Mouse (Mus musculus): ENCODE results near the gene Spem2.

Gene Spem2

DNA sequence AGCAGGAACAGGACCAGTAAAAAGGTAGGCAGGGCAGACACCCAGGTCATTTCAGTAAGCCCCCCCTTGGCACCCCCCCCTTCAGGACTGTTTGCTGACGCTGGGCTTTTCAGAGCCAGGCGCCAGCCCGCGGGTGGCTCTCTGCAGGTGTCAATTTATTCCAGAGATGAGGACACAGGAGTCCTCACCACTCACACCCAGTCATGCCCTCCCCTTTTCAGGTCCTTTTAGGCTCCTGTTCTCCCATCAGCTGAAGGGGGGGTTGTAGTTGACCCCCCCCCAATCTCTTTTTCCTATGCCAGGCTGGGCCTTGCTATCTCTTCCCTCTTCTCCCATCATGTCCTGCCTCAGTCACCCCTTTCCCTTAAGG is 17.7 kb upstream of the Spem2 start:
- DNase-seq (ENCODE audit: extremely low spot score, low read depth, low spot score), result no peak

DNA sequence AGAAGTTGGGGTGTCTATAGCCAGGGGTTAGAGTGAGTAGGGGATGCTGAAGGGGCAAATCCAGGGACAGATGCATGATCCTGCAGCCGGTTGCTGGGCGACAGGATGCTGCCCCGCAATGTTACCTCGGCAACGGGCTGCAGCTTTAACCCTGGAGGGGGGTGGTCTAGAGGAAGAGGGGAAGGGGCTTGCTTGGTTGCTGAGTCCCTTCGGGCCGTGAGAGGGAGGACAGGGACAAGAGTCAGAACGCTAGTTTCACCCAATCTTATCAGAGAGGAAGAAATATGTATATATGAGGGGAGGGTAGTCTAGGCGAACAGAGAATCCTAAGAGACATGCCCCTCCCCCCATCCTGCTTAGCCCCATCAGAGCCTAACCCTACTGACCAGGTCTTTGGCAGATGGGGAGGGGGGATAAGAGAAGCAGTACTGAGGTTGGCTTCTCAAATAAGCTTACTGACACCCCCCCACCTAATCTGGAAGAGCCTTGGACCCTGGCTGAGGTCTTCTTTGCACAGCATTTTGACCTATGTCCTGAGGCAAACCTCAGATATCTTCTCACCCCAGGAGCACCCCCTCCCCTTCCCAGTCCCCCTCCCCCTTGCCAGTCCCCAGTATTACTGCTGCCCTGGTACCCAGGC is 17.2 kb upstream of the Spem2 start:
- no peak for DNase-seq (ENCODE audit: extremely low spot score, low read depth, low spot score)

DNA sequence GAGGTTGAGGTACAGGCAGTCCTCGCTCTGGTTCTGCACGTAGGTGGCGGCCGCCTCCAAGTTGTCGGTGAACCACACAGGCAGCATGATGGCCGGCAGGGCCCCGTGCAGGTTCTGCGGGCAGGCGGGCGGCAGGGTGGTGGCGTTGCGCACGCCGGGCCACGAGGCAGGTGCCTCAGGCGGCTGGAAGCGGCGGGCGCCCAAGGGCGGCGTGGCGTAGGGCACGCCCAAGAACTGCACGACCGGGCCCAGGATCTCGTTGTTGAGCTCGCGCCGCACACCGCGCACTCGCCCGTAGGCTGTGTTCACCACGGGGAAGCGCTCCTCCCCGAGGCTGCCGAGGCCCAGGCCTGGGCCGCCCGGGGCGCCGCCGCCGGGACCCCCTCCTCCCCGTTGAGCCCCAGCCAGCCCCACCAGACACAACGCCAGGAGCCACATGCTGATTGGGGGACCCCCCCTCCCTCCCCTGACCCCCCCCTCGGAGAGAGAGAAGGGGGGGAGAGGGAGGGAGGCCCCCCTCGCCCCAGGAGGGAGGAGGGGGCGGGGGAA is 15.8 kb upstream of the Spem2 start:
- no peak for DNase-seq (ENCODE audit: extremely low spot score, low read depth, low spot score)

DNA sequence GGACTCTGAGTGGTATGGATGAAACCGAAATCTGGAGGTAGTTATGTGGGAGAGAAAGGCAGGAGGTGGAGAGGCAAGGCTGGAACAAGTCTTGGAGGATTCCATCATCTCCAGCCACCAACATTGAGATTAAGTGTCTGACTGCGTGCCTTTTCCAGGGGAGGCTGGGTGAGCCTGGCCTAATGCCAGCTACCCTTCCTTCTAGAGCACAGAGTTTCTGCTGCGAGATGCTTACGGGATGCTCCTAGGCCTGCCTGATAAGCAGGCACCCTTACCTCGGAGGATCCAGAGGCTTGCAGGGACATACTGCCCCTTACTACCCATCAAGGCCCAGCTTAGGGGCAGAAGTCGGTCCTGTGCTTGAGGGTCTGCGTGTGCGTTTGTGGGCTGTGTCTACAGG is 15.3 kb upstream of the Spem2 start:
- no peak for DNase-seq (ENCODE audit: extremely low spot score, low read depth, low spot score)

DNA sequence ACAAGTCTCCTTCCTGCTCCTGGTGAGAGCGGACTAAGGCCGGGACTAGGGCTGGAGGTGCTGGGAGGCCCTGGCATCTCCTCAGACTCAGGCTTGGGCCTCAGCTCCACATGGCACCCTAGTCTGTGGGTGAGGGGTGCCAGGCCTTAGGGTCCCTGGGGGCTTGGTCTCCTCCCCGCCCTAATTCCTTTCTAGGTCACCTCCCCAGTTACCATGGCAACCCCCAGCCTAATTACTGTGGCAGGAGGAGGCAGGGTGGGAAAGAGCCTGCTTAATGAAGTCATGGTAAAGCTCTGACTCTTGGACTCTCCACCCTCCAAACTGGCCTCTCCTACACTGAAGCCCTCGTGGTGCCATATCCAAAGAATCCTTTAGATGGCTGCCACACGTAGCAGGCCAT is 10.6 kb upstream of the Spem2 start:
- no peak for DNase-seq (ENCODE audit: extremely low spot score, low read depth, low spot score)

DNA sequence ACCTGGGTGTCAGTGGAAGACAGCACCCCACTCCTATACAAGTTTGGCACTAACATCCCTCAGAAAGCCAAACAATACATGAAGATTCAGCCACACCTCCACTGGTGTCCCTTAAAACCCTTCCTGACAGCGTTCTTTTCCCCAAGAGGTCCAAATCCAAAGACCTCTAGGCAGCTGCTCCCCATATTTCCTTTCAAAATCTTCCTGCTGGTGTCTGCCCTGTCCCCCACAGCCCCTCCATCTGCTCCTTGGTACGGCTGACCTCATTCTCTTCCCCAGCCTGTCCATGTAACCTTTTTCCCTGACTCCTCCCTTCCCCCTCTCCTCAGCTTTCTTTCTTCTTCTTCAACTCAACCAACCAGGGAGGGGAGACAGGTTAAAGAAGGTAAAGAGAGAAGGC is 5.2 kb upstream of the Spem2 start:
- no peak for DNase-seq (ENCODE audit: extremely low spot score, low read depth, low spot score)

DNA sequence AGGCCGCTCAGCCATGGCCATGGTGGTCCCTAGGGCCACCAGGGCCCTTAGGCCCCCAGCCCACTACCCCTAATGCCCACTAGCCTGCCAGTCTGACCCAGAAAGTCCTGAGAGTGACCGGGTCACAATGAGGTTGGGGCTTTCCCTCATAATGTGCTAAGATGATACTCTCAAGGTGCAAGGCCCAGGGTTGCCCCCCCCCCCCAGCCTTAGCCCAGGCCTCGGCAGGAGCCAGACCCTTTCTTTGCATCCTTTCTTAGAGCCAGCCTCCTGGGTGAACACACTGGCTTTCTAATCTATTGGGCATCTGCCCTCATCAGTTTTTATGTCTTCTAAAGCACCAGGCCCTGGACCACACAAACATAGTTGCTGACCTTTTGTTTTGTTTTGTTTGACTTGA is 3.8 kb upstream of the Spem2 start, which contains the start of gene Spem1:
Spem1 (minus strand) TSS at position 101 of the 400 bp plus-strand sequence.
- no peak for DNase-seq (ENCODE audit: extremely low spot score, low read depth, low spot score)

DNA sequence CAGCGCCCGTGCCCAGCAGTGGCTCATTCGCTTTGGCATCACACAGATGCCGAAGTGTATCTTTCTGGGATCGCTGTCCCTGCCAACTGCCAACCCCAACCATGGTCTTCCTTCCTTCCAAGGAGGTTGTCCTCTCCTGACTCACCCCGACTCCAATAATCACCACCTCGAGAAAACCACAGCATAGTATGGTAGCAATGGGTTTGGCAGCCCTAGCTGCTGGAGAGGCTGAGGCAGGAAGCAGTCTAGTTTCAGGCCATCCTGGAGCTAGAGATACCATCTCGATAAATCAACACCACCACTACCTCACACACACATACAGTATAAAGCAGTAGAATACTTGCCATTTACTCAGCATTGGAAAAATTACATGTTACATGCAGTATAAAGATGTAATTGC is 606 bp upstream of the Spem2 start:
- no peak for DNase-seq (ENCODE audit: extremely low spot score, low read depth, low spot score)

DNA sequence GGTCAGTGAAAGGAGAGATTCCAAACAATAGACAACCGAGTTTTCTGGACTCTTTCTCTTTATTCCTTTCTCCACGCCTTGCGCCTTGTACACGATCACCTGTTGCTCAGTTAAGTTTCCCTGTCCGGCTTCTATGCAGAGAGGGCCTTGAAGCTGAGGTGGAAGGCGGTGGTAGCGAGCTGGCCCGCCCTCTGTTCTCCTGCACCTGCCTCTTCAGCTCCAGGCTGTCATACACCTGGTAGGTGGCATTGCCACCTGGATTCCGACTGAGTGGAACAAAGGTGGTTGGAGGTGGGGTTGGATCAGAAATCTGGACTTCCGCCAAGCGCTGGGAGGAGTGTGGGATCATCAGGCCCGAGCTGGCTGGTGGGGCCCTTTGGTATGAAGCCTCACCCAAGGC is 1.7 kb downstream of the Spem2 start:
- DNase-seq (ENCODE audit: extremely low spot score, low read depth, low spot score), result no peak

DNA sequence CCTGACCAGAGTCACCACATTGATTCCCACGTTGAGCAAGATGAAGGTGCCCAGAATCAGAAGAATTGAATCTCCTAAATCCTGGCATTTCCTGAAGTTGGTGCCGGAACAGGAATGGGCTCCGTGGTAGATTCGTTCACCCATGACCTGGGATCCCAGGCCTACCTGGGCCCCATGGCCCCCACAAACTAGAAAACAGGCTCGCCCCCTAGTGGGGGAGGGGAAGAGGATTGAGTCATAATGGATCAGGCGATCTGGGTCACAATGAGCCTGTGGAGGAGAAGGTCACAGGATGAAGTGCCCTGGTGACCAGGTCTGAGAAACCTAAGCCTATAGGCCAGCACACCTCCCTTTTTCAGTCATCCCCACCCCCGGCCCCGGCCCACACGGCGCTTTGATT is 3.1 kb downstream of the Spem2 start, which contains the start of gene Gm39566:
Gm39566 (minus strand) TSS at position 144 of the 400 bp plus-strand sequence.
- DNase-seq (ENCODE audit: extremely low spot score, low read depth, low spot score), result no peak

DNA sequence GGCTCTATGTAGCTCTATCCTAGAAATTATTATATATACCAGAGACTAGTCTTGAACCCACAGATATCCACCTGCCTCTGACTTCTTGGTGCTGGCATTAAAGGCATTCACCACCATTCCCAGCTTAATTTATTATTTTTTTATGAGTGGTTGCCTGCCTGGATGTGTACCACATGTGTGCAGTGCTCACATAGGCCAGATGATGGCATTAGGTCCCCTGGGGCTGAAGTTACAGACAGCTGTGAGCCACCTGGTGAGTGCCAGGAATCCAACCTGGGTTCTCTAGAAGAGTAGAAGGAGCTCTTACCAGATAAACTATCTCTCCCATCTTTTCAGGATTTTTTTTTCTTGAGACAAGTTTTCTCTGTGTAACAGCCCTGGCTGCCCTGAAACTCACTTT is 8.0 kb downstream of the Spem2 start:
- no peak for DNase-seq (ENCODE audit: extremely low spot score, low read depth, low spot score)

DNA sequence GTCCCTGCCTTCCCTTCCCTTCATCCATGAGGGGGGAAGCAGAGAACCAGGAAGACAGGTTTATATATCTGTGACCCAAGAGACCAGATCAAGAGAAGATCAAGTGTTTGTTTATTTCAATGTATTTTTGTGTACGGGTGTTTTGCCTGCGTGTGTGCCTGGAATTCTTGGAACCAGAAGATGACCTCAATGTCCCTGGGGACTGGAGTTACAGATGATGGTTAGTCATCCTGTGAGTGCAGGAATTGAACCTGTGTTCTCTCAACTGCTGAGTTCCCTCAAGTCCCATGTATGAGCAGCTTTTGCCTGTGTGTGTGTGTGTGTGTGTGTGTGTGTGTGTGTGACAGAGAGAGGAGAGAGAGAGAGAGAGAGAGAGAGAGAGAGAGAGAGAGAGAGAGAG is 10.6 kb downstream of the Spem2 start:
- DNase-seq (ENCODE audit: extremely low spot score, low read depth, low spot score), result no peak

DNA sequence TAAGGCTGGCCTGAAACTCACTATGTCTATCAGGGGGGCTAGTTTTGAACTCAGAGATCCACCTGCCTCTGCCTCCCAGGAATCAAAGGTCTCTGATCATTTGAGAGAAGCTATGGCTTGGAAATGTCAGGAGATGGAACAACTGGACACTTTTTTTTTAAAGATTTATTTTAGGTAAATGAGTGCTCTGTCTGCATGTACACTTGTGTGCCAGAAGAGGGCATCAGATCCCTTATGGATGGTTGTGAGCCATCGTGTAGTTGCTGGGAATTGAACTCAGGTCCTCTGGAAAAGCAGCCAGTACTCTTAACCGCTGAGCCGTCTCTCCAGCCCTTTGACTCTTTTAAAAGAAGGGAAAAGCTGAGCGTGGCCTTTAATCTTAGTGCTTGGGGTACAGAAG is 11.9 kb downstream of the Spem2 start:
- DNase-seq (ENCODE audit: extremely low spot score, low read depth, low spot score), result no peak

DNA sequence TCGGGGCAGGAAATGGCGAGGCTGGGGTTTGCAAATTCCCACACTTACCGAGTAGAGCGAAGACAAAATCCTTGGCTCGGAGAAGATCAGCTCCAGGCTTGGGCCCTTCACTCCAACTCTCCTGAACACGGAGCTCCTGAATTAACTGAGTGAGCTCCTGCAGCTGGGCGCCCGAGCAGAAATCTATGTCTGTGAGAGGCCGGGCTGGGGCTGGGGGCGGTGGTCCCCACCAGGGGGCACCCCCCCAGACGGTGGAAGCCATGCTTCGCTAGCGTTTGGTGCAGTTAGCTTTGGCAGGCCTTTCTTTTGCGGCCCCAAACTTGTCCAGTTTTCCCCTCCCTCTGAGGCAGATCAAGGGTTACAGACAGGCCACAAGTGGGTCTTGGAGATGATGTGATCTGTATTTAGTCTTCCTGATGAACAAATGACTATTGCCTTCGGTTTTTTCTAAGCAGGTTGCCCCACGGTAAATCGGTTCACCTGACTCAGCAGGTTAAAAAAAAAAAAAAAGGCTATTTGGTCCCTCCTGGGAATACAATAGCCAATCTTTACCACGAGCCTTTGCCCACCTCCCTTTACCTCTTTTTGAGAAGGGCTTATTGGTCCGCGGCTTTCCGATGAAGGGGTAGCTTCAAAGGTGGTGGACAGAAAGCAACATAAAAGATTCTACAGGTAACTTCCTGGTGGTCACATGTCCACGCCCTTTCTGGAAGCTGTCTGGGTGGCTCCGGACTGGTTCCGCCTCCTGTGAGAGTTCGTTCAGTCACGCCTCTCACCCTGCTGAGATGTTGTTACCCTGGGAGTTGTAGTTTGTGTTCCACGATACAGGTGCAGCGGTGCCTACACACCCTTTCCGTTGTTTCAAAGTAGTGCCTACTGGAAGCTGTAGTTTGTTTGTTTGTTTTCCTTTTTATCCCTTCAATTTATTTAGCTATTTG is 13.0 kb downstream of the Spem2 start, which contains the start of gene Tmem102:
Tmem102 (minus strand) TSS at position 653 of the 938 bp plus-strand sequence.
- DNase-seq (ENCODE audit: extremely low spot score, low read depth, low spot score), result no peak

DNA sequence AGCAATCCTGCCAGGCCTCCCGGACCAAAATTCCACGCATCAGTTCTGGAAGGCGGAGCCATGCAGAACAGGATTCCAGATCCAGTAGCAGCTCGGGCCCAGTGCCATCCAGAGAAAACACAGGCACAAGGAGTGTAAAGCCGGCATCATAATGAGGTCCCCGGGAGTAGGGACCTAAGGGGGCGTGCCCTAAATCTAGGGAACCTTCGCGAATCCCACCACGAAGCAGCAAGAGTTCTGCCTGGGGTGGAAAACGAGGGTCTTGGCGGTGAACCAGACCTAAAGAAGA is 13.7 kb downstream of the Spem2 start:
- DNase-seq (ENCODE audit: extremely low spot score, low read depth, low spot score), result no peak

DNA sequence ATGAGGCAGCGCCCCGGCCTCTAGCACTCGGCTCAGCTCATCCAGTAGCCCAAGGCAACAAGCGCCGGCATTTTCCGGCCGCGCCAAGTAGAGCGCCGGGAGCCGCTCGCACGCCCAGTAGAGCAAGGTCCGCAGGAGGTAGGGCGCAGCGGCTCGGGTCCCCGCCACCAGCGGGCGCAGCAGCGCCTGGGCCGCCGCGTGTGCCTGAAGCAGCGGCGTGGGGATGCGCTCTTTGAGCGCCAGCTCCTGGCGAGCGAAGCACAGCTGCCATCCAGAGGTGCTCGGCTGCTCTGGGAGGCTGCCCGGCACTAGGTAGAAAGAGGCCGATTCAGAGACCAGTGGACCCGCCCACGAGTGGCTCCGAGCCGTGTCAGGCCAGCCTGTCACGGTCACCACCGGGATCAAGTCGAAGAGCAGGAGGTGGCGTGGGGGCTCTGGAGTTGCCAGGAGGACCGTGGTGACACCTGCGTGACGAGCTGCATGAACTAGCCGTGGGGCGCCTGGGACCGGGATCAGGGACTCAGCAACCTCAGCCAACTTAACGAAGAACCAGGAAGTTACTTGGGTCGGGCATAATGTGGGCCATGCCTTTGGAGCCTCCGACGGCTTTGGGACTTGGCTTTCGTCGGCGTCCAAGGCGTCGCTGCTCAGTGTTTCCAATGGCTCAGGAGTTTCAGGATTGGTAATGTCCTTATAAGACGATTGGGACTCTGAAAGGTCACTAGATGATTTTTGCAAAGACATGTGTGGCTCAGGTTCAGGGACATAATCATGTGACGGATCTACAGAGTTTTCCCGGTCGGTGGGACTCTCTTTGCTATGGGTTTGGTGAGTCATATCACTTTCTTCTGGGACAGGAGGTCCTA is 14.2 kb downstream of the Spem2 start:
- no peak for DNase-seq (ENCODE audit: extremely low spot score, low read depth, low spot score)

DNA sequence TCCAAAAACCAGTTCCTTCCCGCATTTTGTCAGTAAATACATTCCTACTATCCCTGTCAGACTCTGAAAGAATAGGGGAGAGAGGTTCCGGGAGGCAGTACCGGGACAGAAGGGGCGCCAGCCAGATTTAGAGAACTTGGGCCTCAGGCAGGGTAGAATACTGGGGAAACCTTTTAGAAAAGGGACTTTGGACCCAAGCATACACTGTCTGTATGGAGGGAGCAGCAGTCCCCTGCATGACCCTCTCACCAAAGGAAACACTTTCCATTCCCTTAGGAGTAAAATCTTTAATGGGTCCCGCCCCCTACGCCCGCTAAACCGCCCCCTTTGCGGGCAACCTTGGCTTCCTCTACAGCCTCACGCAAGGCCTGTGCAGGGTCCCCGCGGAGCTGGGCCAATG is 14.9 kb downstream of the Spem2 start:
- no peak for DNase-seq (ENCODE audit: extremely low spot score, low read depth, low spot score)

DNA sequence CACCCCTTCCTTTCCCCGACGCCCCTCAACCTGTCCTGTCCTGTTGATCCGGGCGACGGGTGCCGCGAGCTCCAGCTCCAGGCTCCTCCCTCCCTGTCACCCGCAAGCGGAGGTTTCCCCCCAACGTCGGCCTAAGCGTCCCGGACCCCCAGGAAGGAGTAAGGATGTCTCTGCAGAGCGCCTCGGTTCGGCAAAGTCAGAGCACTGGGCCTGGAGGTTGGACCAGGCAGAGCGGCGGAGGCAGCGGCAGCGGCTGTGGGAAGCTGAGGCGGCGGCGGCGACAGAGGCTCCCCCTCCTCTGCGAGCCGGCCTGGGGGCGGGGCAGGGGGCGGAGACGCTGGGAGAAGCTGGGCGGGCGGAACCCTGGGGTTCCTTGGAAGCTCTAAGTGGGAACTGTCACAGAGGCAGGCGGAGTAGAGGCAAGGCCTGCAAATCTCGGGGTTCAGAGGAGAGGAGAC is 15.6 kb downstream of the Spem2 start:
- no peak for DNase-seq (ENCODE audit: extremely low spot score, low read depth, low spot score)

DNA sequence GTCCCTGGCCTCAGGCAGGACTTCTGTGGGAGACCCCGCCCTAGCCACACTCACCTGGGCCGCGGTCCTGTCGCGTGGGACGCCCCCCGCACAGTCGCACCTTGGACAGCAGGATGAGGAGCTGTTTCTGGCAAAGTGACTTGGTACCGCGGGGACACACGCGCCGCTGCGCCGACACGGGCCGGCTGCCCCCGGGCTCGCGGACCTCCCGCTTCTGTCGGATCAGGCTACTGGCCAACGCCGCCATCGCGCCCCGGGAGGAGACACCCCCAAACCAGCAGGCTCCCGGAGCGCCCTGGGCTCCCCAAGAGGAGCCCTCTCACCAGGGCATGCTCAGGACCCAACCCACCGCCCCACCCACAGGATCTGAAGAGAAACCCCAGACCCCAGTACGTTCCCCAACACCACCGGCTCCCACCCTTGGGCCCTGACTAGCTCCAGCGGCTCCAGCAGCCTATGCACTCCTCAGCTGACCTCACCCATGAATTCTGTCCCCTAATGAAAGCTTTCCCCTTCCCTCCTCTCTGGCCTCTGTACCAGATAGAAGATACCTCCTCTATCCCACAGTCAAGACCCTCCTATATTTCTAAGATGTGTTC is 16.8 kb downstream of the Spem2 start, which contains the start of gene Fgf11:
Fgf11 (minus strand) TSS at position 479 of the 599 bp plus-strand sequence.
- no peak for DNase-seq (ENCODE audit: extremely low spot score, low read depth, low spot score)

DNA sequence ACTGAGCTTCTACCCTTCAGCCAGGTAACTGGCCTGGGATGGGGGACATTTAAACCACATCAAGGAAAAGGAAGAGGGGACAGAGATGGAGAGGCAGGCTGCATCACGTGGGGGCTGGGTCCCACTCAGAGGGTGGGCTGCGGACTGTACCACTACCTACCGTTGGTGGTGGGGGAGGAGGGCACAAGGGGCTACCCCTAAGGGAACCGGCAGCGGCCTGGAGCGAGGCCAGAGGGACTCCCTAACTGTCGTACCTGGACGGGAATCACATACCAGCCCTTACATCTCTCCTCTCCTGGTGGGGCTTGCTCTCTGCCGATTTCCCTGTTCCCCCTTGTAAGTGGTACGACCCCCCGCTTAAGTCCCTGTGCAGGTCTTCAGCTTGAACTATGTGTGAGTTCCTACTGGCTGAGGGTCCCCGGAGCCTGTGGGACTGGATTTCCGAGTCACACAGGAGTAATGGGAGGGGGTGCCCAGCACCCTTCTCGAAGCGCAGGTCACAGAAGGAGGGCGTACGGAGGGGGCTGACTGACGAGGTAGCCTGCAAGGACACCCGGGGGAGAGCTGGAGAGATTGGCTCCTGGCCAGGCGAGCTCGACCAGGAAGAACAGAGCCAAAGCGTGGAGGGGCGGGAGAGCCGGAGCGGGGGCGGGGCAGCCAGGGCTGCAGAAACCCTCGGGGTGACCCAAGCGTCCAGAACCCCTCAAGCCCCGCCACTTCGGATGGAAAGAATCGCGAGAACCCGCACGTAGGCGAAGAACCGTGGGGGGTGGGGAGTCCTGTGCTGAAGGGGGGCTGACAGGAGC is 17.7 kb downstream of the Spem2 start:
- peak; percentile 61 for DNase-seq (ENCODE audit: extremely low spot score, low read depth, low spot score)

Data from hindlimb bud, embryonic 11.5 days (tissue).